Mouse (Mus musculus): ENCODE measurements around the gene Gm20521. TPM values are rescaled to one million over a fixed set of nuclear protein-coding genes. Genes with fewer than 3 reads are reported as not detected.

Gm20521 gene
- polyA plus RNA-seq (2016; fragmentation: Nextera tagmentation; extraction: Ambion mirVana) = 0.14 TPM in 1 of 2 replicates, not detected in the other

- ATAC-seq = peak; percentile 88
- peak within 1 kb of the TSS; percentile 66 for H3K4me3 ChIP-seq
- WGBS (ENCODE audit: insufficient replicate concordance) = 2% methylated on average over 27 of the region's 27 CpGs
Measured at GRCm38 (mm10) chr14:54883154-54884021, at the start of gene Gm20521, which contains the start of gene Bcl2l2. Gm20521 (plus strand) TSS chr14:54883441. Bcl2l2 (plus strand) TSS chr14:54883377.

GRCm38 (mm10) chr14:54843461-54843860 lies 39.8 kb upstream of the Gm20521 start:
- H3K36me3 ChIP-seq = no peaks in the 10 kb centered on the region
- no peaks in the 10 kb centered on the region for H3K9me3 ChIP-seq (replicated peaks)
- H3K4me1 ChIP-seq = no peaks in the 10 kb centered on the region
- H3K27me3 ChIP-seq (replicated peaks) = 0 out of 2 replicates have a peak, but pooled peaks cover 3% of the 10 kb centered on the region
- no peak overlapping the region for H3K27ac ChIP-seq
- WGBS (ENCODE audit: insufficient replicate concordance) = 1% methylated on average over 4 of the region's 4 CpGs
- no peak overlapping the region for H3K4me3 ChIP-seq
- H3K4me2 ChIP-seq = no peak overlapping the region
- H3K9ac ChIP-seq = no peak overlapping the region
- ATAC-seq = no peak

More at GRCm38 (mm10) chr14:54883154-54884021, at the start of gene Gm20521, which contains the start of gene Bcl2l2:
- Histone ChIP-seq H3K27me3 (replicated peaks) (no peaks in the 10 kb centered on the region; the same call in 1 of the 2 replicates), H3K4me1 (peaks cover 21% of the 10 kb centered on the region), H3K4me2 (peak within 1 kb of the TSS; percentile 80), H3K9me3 (replicated peaks) (no peaks in the 10 kb centered on the region), H3K36me3 (peaks cover 6% of the 10 kb centered on the region; the same call in 1 of the 2 replicates), H3K27ac (peak within 1 kb of the TSS; percentile 77), H3K9ac (peak within 1 kb of the TSS; percentile 75)

- ATAC-seq = no peak
- Histone ChIP-seq H3K27ac (no peak overlapping the region), H3K4me2 (no peak overlapping the region), H3K9ac (no peak overlapping the region), H3K9me3 (replicated peaks) (no peaks in the 10 kb centered on the region), H3K4me3 (no peak overlapping the region), H3K36me3 (peaks cover 8% of the 10 kb centered on the region; the same call in 1 of the 2 replicates), H3K27me3 (replicated peaks) (no peaks in the 10 kb centered on the region), H3K4me1 (0 out of 2 replicates have a peak, but pooled peaks cover 3% of the 10 kb centered on the region)
- WGBS (ENCODE audit: insufficient replicate concordance) = 82% methylated on average over 3 of the region's 3 CpGs
Measured at GRCm38 (mm10) chr14:54855726-54856125, 27.5 kb upstream of the Gm20521 start.

GRCm38 (mm10) chr14:54856703-54857102 lies 26.5 kb upstream of the Gm20521 start:
- Histone ChIP-seq H3K9ac (no peak overlapping the region), H3K9me3 (replicated peaks) (no peaks in the 10 kb centered on the region), H3K36me3 (peaks cover 8% of the 10 kb centered on the region; the same call in 1 of the 2 replicates), H3K4me2 (no peak overlapping the region), H3K4me1 (0 out of 2 replicates have a peak, but pooled peaks cover 3% of the 10 kb centered on the region), H3K4me3 (no peak overlapping the region), H3K27me3 (replicated peaks) (no peaks in the 10 kb centered on the region), H3K27ac (no peak overlapping the region)
- no peak for ATAC-seq
- 39% methylated on average over 7 of the region's 7 CpGs for WGBS (ENCODE audit: insufficient replicate concordance)

GRCm38 (mm10) chr14:54857891-54858290 lies 25.4 kb upstream of the Gm20521 start:
- peaks cover 8% of the 10 kb centered on the region; the same call in 1 of the 2 replicates for H3K36me3 ChIP-seq
- H3K27me3 ChIP-seq (replicated peaks) = no peaks in the 10 kb centered on the region
- H3K4me1 ChIP-seq = 0 out of 2 replicates have a peak, but pooled peaks cover 3% of the 10 kb centered on the region
- no peaks in the 10 kb centered on the region for H3K9me3 ChIP-seq (replicated peaks)
- WGBS (ENCODE audit: insufficient replicate concordance) = 79% methylated on average over 9 of the region's 9 CpGs
- H3K4me3 ChIP-seq = no peak overlapping the region
- H3K9ac ChIP-seq = no peak overlapping the region
- no peak for ATAC-seq
- H3K4me2 ChIP-seq = no peak overlapping the region
- H3K27ac ChIP-seq = no peak overlapping the region

- Histone ChIP-seq H3K4me1 (peaks cover 13% of the 10 kb centered on the region), H3K27ac (no peak overlapping the region), H3K9ac (no peak overlapping the region), H3K9me3 (replicated peaks) (no peaks in the 10 kb centered on the region), H3K4me2 (no peak overlapping the region), H3K36me3 (peaks cover 8% of the 10 kb centered on the region; the same call in 1 of the 2 replicates), H3K4me3 (no peak overlapping the region), H3K27me3 (replicated peaks) (no peaks in the 10 kb centered on the region)
- 23% methylated on average over 2 of the region's 2 CpGs for WGBS (ENCODE audit: insufficient replicate concordance)
- no peak for ATAC-seq
Measured at GRCm38 (mm10) chr14:54860511-54860910, 22.7 kb upstream of the Gm20521 start.

GRCm38 (mm10) chr14:54863501-54864312 lies 19.5 kb upstream of the Gm20521 start:
- Histone ChIP-seq H3K4me3 (peak overlapping the region; percentile 92), H3K36me3 (no peaks in the 10 kb centered on the region), H3K9ac (peak overlapping the region; percentile 89), H3K9me3 (replicated peaks) (no peaks in the 10 kb centered on the region), H3K27ac (peak overlapping the region; percentile 68), H3K4me1 (peaks cover 13% of the 10 kb centered on the region), H3K27me3 (replicated peaks) (no peaks in the 10 kb centered on the region), H3K4me2 (peak overlapping the region; percentile 99)
- peak; percentile 100 for ATAC-seq
- WGBS (ENCODE audit: insufficient replicate concordance) = under 1% methylated on average over 43 of the region's 56 CpGs

GRCm38 (mm10) chr14:54864313-54865036 lies 18.8 kb upstream of the Gm20521 start:
- Histone ChIP-seq H3K36me3 (no peaks in the 10 kb centered on the region), H3K27ac (peak overlapping the region; percentile 68), H3K9ac (peak overlapping the region; percentile 89), H3K4me2 (peak overlapping the region; percentile 99), H3K4me3 (peak overlapping the region; percentile 92), H3K4me1 (peaks cover 10% of the 10 kb centered on the region), H3K27me3 (replicated peaks) (no peaks in the 10 kb centered on the region), H3K9me3 (replicated peaks) (no peaks in the 10 kb centered on the region)
- whole genome bisulfite sequencing (ENCODE audit: insufficient replicate concordance) = 10% methylated on average over 21 of the region's 21 CpGs
- ATAC-seq = peak; percentile 14; the same call in 1 of the 2 replicates

- WGBS (ENCODE audit: insufficient replicate concordance) = 67% methylated on average over 5 of the region's 5 CpGs
- H3K4me1 ChIP-seq = peaks cover 10% of the 10 kb centered on the region
- H3K27me3 ChIP-seq (replicated peaks) = no peaks in the 10 kb centered on the region
- no peak for ATAC-seq
- H3K9ac ChIP-seq = no peak overlapping the region
- H3K36me3 ChIP-seq = no peaks in the 10 kb centered on the region
- H3K4me3 ChIP-seq = no peak overlapping the region
- no peaks in the 10 kb centered on the region for H3K9me3 ChIP-seq (replicated peaks)
- H3K4me2 ChIP-seq = no peak overlapping the region
- H3K27ac ChIP-seq = no peak overlapping the region
Measured at GRCm38 (mm10) chr14:54865626-54866025, 17.6 kb upstream of the Gm20521 start.

- H3K4me1 ChIP-seq = peaks cover 10% of the 10 kb centered on the region
- no peak overlapping the region for H3K4me2 ChIP-seq
- WGBS (ENCODE audit: insufficient replicate concordance) = 24% methylated on average over 3 of the region's 3 CpGs
- H3K36me3 ChIP-seq = no peaks in the 10 kb centered on the region
- no peak overlapping the region for H3K27ac ChIP-seq
- H3K9me3 ChIP-seq (replicated peaks) = no peaks in the 10 kb centered on the region
- H3K9ac ChIP-seq = no peak overlapping the region
- H3K4me3 ChIP-seq = no peak overlapping the region
- no peak for ATAC-seq
- H3K27me3 ChIP-seq (replicated peaks) = no peaks in the 10 kb centered on the region
Measured at GRCm38 (mm10) chr14:54866268-54866667, 17.0 kb upstream of the Gm20521 start.

- 54% methylated on average over 5 of the region's 5 CpGs for WGBS (ENCODE audit: insufficient replicate concordance)
- Histone ChIP-seq H3K36me3 (no peaks in the 10 kb centered on the region), H3K4me3 (no peak overlapping the region), H3K9ac (no peak overlapping the region), H3K27ac (no peak overlapping the region), H3K27me3 (replicated peaks) (no peaks in the 10 kb centered on the region), H3K4me1 (peaks cover 10% of the 10 kb centered on the region), H3K4me2 (no peak overlapping the region), H3K9me3 (replicated peaks) (no peaks in the 10 kb centered on the region)
- ATAC-seq = no peak
Measured at GRCm38 (mm10) chr14:54866936-54867335, 16.3 kb upstream of the Gm20521 start.

All from liver, embryonic 12.5 days (tissue).